Mouse (Mus musculus) brain, embryonic 14.5 days (tissue): Measurements from ENCODE around the gene Gna11.

ENCODE experiments used
- CTCF ChIP-seq: fragments of 200-500 bp; IDR thresholded peaks from 2 replicates; pipeline ENCODE4 v1.5.1; 2012; ENCODE audit warnings: inconsistent platforms, mild to moderate bottlenecking, moderate library complexity, borderline replicate concordance; ENCODE audit not compliant: insufficient read depth, insufficient read length; ENCODE audit errors: extremely low read depth
- POLR2A ChIP-seq: fragments of 200-500 bp; IDR thresholded peaks from 2 replicates; pipeline ENCODE4 v1.6.1; 2012; ENCODE audit warnings: mild to moderate bottlenecking, inconsistent platforms, borderline replicate concordance; ENCODE audit not compliant: poor library complexity, insufficient read depth, insufficient read length, severe bottlenecking; ENCODE audit errors: extremely low read depth

GRCm38 (mm10) chr10:81583347-81583746, 38.4 kb upstream of the Gna11 start:
- no peak for TF ChIP-seq CTCF
- no peak for TF ChIP-seq POLR2A
